Mouse (Mus musculus) pancreas, adult 10 weeks (tissue): ENCODE data around the gene Sh3bp5l. TPM values are rescaled to one million over a fixed set of nuclear protein-coding genes. Genes with fewer than 3 reads are reported as not detected.

Experiments
- polyA plus RNA-seq: library from polyadenylated mRNA; stranded (reverse); fragments of 350-450 nt; fragmentation: Illumina TruSeq; extraction: RNeasy Lipid Tissue Mini Kit (QIAGEN cat#74804); gene quantifications from one replicate; pipeline ENCODE4 v1.2.3, GENCODE M21; 2015; ENCODE audit warnings: low read depth, low replicate concordance; ENCODE audit not compliant: insufficient read depth

Gene Sh3bp5l
- polyA plus RNA-seq = 5.0 TPM

DNA sequence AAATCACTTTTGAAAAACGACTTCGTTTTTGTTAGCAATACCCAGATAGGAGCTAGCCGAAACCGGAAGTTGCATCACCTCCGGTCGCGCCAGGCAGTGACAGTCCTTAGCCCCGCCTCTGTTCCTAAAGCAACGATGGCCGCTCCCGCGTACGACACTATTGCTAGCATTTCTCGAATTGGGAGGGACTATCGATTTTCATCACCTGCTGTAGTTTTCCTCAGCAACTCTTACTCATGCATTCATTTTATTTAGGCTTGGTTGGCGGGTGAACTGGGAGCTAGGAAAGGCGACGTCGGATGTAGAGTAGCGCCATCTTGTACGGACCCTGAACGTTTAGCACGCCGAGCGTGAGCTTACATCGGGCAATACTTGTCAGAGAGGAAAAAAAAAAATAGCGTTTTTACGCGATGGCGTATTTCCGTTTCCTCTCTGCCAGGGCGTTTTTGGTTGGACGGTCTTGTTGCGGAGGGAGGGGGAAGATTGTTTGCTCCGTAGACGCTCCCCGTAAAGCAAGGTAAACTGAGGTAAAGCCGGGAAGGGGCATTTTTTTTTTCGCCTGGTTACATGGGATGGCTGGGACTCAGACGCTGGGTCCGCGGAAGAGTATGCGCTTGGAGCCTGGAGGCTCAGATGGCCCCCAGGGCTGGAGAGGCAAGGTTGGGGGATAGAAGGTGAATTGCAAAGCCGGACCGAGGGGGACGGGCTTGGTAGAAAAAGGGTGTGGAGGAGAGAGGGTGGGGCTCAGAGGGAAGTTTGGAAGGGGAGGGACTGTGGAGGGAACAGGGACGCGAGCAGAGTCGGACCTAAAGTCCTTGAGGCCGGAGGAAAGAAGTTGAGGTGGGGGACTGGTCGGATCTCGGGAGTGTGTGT, at the start of gene Sh3bp5l, which contains the start of gene Zfp672:
Gene Sh3bp5l, plus strand, starts transcription at position 449 of the 873 bp plus-strand sequence.
Gene Zfp672, minus strand, starts transcription at position 64 of the 873 bp plus-strand sequence.

DNA sequence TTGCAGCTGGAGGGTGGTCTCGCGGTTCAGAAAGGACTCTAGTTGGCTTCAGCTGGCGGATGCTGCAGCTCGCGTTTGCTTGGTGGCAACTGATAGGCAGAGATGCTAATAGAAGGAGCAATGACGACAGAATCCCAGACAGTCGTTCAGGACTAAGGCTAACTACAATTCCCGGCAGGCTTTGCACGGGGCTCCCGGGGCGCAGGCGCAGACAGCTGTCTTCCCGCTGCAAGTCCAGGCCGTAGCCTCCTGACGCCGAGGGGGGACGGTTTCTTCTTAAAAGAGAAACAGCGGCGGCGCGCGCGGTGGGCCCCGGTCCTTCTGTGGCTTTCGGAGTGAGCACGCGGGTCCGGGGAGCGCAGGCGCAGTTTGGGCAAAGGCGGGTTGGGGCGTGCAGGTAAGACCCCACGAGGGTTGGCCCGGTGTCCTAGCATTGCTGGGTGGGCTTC, 23.6 kb upstream of the Sh3bp5l start, which contains the start of gene Zfp692:
Gene Zfp692, plus strand, starts transcription at position 210 of the 449 bp plus-strand sequence.

GRCm38 (mm10) chr11:58378763-58379278, 48.3 kb downstream of the Sh3bp5l start, which contains the start of gene Lypd8:
Lypd8 (plus strand) TSS chr11:58379043.

Other genes with a start within 250 kb of the Sh3bp5l start
- gene Gm12248, start 237.6 kb upstream of the Sh3bp5l start, polyA plus RNA-seq = not detected
- 18.3 TPM for gene Cnot8, start 226.6 kb upstream of the Sh3bp5l start, polyA plus RNA-seq
- gene Gemin5, start 162.2 kb upstream of the Sh3bp5l start, polyA plus RNA-seq = 1.6 TPM
- gene Mrpl22, start 159.1 kb upstream of the Sh3bp5l start, polyA plus RNA-seq = 8.8 TPM
- gene Igtp, start 131.2 kb upstream of the Sh3bp5l start, polyA plus RNA-seq = 8.3 TPM
- gene Irgm2, start 131.1 kb upstream of the Sh3bp5l start, polyA plus RNA-seq = 6.7 TPM
- not detected for gene 4930438A08Rik, start 55.9 kb upstream of the Sh3bp5l start, polyA plus RNA-seq
- gene Zfp692, start 23.7 kb upstream of the Sh3bp5l start, polyA plus RNA-seq = 19.3 TPM
- 11.3 TPM for gene Zfp672, start 385 bp upstream of the Sh3bp5l start, polyA plus RNA-seq
- gene Lypd8, start 48.3 kb downstream of the Sh3bp5l start, polyA plus RNA-seq = not detected
- not detected for gene 1810065E05Rik, start 90.4 kb downstream of the Sh3bp5l start, polyA plus RNA-seq
- gene Gm12253, start 101.8 kb downstream of the Sh3bp5l start, polyA plus RNA-seq = not detected
- not detected for gene Lypd9, start 122.2 kb downstream of the Sh3bp5l start, polyA plus RNA-seq
- not detected for gene Olfr30, start 131.5 kb downstream of the Sh3bp5l start, polyA plus RNA-seq
- gene Olfr332, start 161.8 kb downstream of the Sh3bp5l start, polyA plus RNA-seq = not detected
- gene Olfr331, start 171.8 kb downstream of the Sh3bp5l start, polyA plus RNA-seq = not detected
- not detected for gene Olfr330, start 204.1 kb downstream of the Sh3bp5l start, polyA plus RNA-seq
- not detected for gene Olfr329-ps, start 215.7 kb downstream of the Sh3bp5l start, polyA plus RNA-seq
- gene Olfr328, start 224.9 kb downstream of the Sh3bp5l start, polyA plus RNA-seq = not detected
- not detected for gene Olfr224, start 239.8 kb downstream of the Sh3bp5l start, polyA plus RNA-seq
- gene Olfr325, start 247.0 kb downstream of the Sh3bp5l start, polyA plus RNA-seq = not detected